Mouse (Mus musculus): Measurements from ENCODE around the gene Rbm24.

- no peak for TF ChIP-seq CTCF (IDR thresholded peaks at IDR 0.05; ENCODE audit: borderline replicate concordance, control insufficient read depth, extremely low read depth, insufficient read depth, low read length, poor library complexity)
- no peak for TF ChIP-seq POLR2A (IDR thresholded peaks at IDR 0.05; ENCODE audit: control insufficient read depth, extremely low read depth, insufficient read depth, low read length, poor library complexity)
Measured at GRCm38 (mm10) chr13:46459546-46459945, 41.3 kb downstream of the Rbm24 start.
